Mouse (Mus musculus) pancreas, adult 10 weeks (tissue): Measurements from ENCODE around the gene Vmn1r18. TPM values are rescaled to one million over a fixed set of nuclear protein-coding genes. Genes with fewer than 3 reads are reported as not detected.

Source experiments
- polyA plus RNA-seq: library from polyadenylated mRNA; stranded (reverse); fragments of 350-450 nt; fragmentation: Illumina TruSeq; extraction: RNeasy Lipid Tissue Mini Kit (QIAGEN cat#74804); gene quantifications from one replicate; pipeline ENCODE4 v1.2.3, GENCODE M21; 2015; ENCODE audit warnings: low read depth, low replicate concordance; ENCODE audit not compliant: insufficient read depth

Vmn1r18 gene
- not detected for polyA plus RNA-seq

GRCm38 (mm10) chr6:57395683-57396082 is at the start of gene Vmn1r18:
TSS of gene Vmn1r18 (minus strand) at chr6:57395783.

GRCm38 (mm10) chr6:57428630-57429029 is 33.0 kb upstream of the Vmn1r18 start, which contains the start of gene Vmn1r20:
TSS of gene Vmn1r20 (plus strand) at chr6:57428930.

GRCm38 (mm10) chr6:57403480-57403879 is 7.9 kb upstream of the Vmn1r18 start, which contains the start of gene Vmn1r19:
TSS of gene Vmn1r19 (plus strand) at chr6:57403780.

GRCm38 (mm10) chr6:57363627-57364026 is 32.0 kb downstream of the Vmn1r18 start, which contains the start of gene Vmn1r17:
TSS of gene Vmn1r17 (minus strand) at chr6:57363727.

GRCm38 (mm10) chr6:57329394-57329793 is 66.2 kb downstream of the Vmn1r18 start, which contains the start of gene Vmn1r16:
TSS of gene Vmn1r16 (minus strand) at chr6:57329494.

Other genes with a start within 250 kb of the Vmn1r18 start
- gene Vmn1r12, start 238.9 kb downstream of the Vmn1r18 start, polyA plus RNA-seq: not detected
- not detected for gene Vmn1r13, start 192.5 kb downstream of the Vmn1r18 start, polyA plus RNA-seq
- gene Vmn1r14, start 164.1 kb downstream of the Vmn1r18 start, polyA plus RNA-seq: not detected
- not detected for gene Vmn1r15, start 137.8 kb downstream of the Vmn1r18 start, polyA plus RNA-seq
- gene Vmn1r16, start 66.3 kb downstream of the Vmn1r18 start, polyA plus RNA-seq: not detected
- not detected for gene Vmn1r17, start 32.1 kb downstream of the Vmn1r18 start, polyA plus RNA-seq
- gene Vmn1r19, start 8.0 kb upstream of the Vmn1r18 start, polyA plus RNA-seq: not detected
- not detected for gene Vmn1r20, start 33.1 kb upstream of the Vmn1r18 start, polyA plus RNA-seq
- 2.0 TPM for gene Ppm1k, start 139.7 kb upstream of the Vmn1r18 start, polyA plus RNA-seq
- gene Herc6, start 185.2 kb upstream of the Vmn1r18 start, polyA plus RNA-seq: 3.3 TPM